Mouse (Mus musculus) midbrain, postnatal 0 days (tissue): ENCODE measurements around the gene Zfr2. TPM values are rescaled to one million over a fixed set of nuclear protein-coding genes. Genes with fewer than 3 reads are reported as not detected.

ENCODE experiments used
- ATAC-seq: fragments of 200-750 bp; cut with Nextera tagmentation; 2 replicates; pipeline ENCODE4 v1.8.0; 2017; ENCODE audit warnings: moderate number of reproducible peaks, mild to moderate bottlenecking, moderate TSS enrichment, moderate library complexity; ENCODE audit not compliant: low FRiP score
- DNase-seq: peaks from one replicate; pipeline ENCODE4 v3.0.0-alpha.2; 2015; ENCODE audit warnings: low spot score
- H3K27ac ChIP-seq: fragments of 300-500 bp; sonication (generic); 2 replicates; pipeline ENCODE4 v1.5.1; 2014; ENCODE audit warnings: low read depth, mild to moderate bottlenecking, low read length, mixed read lengths
- H3K27me3 ChIP-seq: fragments of 300-500 bp; sonication (generic); 2 replicates; pipeline ENCODE4 v1.6.1; 2014; ENCODE audit warnings: low read length, control low read depth, mixed read lengths; ENCODE audit not compliant: insufficient read depth
- H3K36me3 ChIP-seq: fragments of 300-500 bp; sonication (generic); 2 replicates; pipeline ENCODE4 v1.6.1; 2014; ENCODE audit warnings: low read length, control low read depth, mixed read lengths; ENCODE audit not compliant: insufficient read depth
- H3K4me1 ChIP-seq: fragments of 300-500 bp; sonication (generic); 2 replicates; pipeline ENCODE4 v1.6.1; 2014; ENCODE audit warnings: mild to moderate bottlenecking, control low read depth, antibody characterized with exemption, low read length, mixed read lengths; ENCODE audit not compliant: insufficient read depth
- H3K4me2 ChIP-seq: fragments of 300-500 bp; sonication (generic); 2 replicates; pipeline ENCODE4 v1.6.1; 2014; ENCODE audit warnings: low read depth, mild to moderate bottlenecking, low read length, mixed read lengths; ENCODE audit not compliant: poor library complexity, severe bottlenecking
- H3K4me3 ChIP-seq: fragments of 300-500 bp; sonication (generic); 2 replicates; pipeline ENCODE4 v1.5.1; 2014; ENCODE audit warnings: low read depth, mild to moderate bottlenecking, low read length, moderate library complexity
- H3K9ac ChIP-seq: fragments of 300-500 bp; sonication (generic); replicated peaks from 2 replicates; pipeline ENCODE4 v1.6.1; 2014; ENCODE audit warnings: mild to moderate bottlenecking, low read length, moderate library complexity, mixed read lengths; ENCODE audit not compliant: poor library complexity, severe bottlenecking
- H3K9me3 ChIP-seq: fragments of 300-500 bp; sonication (generic); 2 replicates; pipeline ENCODE4 v1.6.1; 2016; ENCODE audit warnings: low read length, control low read depth
- CTCF ChIP-seq: IDR thresholded peaks from 2 replicates; pipeline ENCODE4 v1.5.1; 2016; ENCODE audit warnings: antibody characterized with exemption, mild to moderate bottlenecking
- WGBS: fragments of 180-500 bp; shearing (Covaris S2); extraction: QIAGEN DNeasy Blood & Tissue Kit; methylation state at CpG from one replicate; pipeline ENCODE4 v1.1.7; 2014; 5-methylcytosine and 5-hydroxymethylcytosine counted together
- microRNA-seq: library from miRNA; unstranded; fragments of <30 nt; microRNA quantifications from one replicate; pipeline ENCODE4, GENCODE M21; 2016; ENCODE audit warnings: borderline number of aligned reads
- polyA plus RNA-seq: library from polyadenylated mRNA; unstranded; fragments of >200 nt; fragmentation: Nextera tagmentation; extraction: Ambion mirVana; gene quantifications from 2 replicates; pipeline ENCODE4 v1.2.1, GENCODE M21; 2015
- total RNA-seq: library from RNA; depleted of rRNA; stranded (reverse); fragments of >200 nt; gene quantifications from 2 replicates; pipeline ENCODE4 v1.2.3, GENCODE M21; 2014; rRNA removed

The Zfr2 gene
- total and polyA plus RNA-seq, 2 experiments from 2014 or later = 25.3 to 61.3 TPM

DNA sequence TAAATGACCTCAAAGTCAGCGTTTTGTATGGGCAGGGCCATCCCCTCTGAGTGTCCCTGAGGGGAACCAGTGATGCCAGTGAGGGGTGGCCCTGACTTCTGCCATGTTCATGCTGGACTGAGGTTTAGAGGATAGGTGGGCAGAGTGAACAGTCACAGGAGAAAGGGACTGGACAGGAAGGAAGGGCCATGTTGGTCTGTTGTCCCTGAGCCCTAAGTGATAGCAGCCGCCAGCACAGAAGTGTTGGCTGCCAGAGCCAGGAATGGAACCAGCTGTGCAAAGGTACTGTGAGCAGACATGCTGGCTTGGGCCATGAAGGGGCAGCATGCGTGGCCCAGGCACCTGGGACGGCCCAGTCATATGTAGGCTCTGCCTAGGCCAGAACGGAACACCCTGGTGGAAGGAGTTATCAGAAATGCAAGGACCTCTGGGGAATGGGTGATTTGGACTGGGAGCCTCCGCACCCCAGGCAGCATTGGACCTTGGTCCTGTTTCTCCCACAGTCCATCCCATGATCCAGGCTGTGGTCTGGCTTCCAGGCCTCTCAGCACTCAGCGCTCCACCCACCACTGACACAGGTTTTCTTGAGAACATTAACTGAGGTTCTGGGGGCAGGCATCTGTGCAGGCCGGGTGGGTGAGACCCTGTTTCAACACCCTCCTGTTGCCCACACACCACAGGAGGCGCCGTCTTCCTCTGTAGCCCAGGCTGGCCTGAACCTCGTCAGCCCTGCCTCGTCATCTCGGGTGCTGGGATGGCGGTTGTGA lies 66.8 kb downstream of the Zfr2 start:
- no peaks in the 10 kb centered on the region for H3K36me3 ChIP-seq
- H3K27me3 ChIP-seq = no peaks in the 10 kb centered on the region
- DNase-seq (no peak), ATAC-seq (no peak)
- H3K9ac ChIP-seq = no peak overlapping the region
- H3K27ac ChIP-seq = no peak overlapping the region
- no peak overlapping the region for H3K4me3 ChIP-seq
- 92% methylated on average over 14 of the region's 14 CpGs for WGBS
- no peak for TF ChIP-seq CTCF
- no peaks in the 10 kb centered on the region for H3K9me3 ChIP-seq
- H3K4me1 ChIP-seq = peaks cover 5% of the 10 kb centered on the region; the same call in 1 of the 2 replicates
- H3K4me2 ChIP-seq = no peak overlapping the region

DNA sequence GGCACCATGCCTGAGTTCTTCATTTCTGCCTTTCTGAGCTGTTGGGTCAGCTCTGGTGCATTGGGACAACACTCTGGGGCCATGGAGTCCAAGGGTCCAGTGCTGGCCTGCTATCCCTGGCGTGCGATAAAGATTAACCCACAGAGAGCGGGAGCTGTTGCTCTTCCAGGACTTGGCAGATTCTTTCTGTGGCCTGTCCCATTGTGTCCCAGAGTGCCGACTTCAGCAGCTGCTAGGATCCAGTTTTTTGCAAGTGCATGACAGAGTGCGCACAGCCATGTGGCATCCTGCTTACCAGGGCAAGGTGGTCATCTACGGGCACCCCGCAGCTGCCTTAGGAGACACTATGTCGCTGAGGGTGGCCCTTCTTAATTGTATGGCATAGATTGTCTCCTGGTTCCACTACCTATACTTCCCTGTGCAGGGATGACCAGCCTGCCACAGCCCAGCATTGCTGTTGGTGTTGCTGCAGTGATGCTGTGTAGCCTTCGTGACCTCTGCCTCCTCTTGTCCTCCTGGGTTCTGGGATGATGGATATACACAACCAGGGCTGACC lies 67.5 kb downstream of the Zfr2 start:
- no peak overlapping the region for H3K27ac ChIP-seq
- no peaks in the 10 kb centered on the region for H3K9me3 ChIP-seq
- no peak for TF ChIP-seq CTCF
- H3K9ac ChIP-seq = no peak overlapping the region
- ATAC-seq (no peak), DNase-seq (no peak)
- H3K4me3 ChIP-seq = no peak overlapping the region
- H3K4me1 ChIP-seq = no peaks in the 10 kb centered on the region
- no peaks in the 10 kb centered on the region for H3K27me3 ChIP-seq
- H3K4me2 ChIP-seq = no peak overlapping the region
- 84% methylated on average over 9 of the region's 9 CpGs for WGBS
- no peaks in the 10 kb centered on the region for H3K36me3 ChIP-seq

DNA sequence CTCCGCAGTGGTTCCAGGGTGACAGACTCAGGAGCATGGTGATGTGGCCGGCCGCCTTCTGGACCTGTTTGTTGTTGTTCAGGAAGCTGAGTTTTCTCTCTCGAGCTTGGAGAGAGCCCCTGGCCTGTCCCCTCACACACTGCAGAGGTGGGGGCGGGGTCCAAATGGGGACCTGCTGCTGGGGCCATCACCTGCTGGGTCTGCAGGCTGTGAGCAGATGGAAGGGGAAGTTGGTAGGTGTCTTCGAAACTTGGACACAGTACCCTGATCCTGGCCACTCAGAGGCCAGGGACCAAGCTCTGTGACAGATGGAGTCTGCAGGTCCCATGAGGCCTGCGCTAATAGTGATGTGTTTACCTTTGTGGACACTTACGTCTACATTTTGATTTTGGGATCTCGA lies 68.4 kb downstream of the Zfr2 start:
- no peak for TF ChIP-seq CTCF
- Histone ChIP-seq H3K4me2 (no peak overlapping the region), H3K9ac (no peak overlapping the region), H3K27ac (no peak overlapping the region), H3K9me3 (no peaks in the 10 kb centered on the region), H3K4me3 (no peak overlapping the region), H3K4me1 (no peaks in the 10 kb centered on the region), H3K36me3 (peaks cover 3% of the 10 kb centered on the region; the same call in 1 of the 2 replicates), H3K27me3 (no peaks in the 10 kb centered on the region)
- no peak for ATAC-seq
- 87% methylated on average over 9 of the region's 9 CpGs for WGBS
- DNase-seq = no peak

Small RNA genes lying within 50 kb of the gene (microRNA-seq; reads per million reads assigned to microRNA genes)
- gene Mir3057 = 12.7 reads per million, percentile 24 among the genes with 10 or more reads in this experiment

Other genes starting within 250 kb of the Zfr2 start
Only the 30 nearest of the 32 such genes appear.
- 27.6 and 40.7 TPM in 2 replicates for gene Gng7, start 218.2 kb upstream of the Zfr2 start, total RNA-seq
- gene Gng7, start 218.2 kb upstream of the Zfr2 start, polyA plus RNA-seq = 29.5 and 29.9 TPM in 2 replicates
- 104 and 119 TPM in 2 replicates for gene Diras1, start 207.5 kb upstream of the Zfr2 start, total RNA-seq
- gene Diras1, start 207.5 kb upstream of the Zfr2 start, polyA plus RNA-seq = 95.2 and 98.3 TPM in 2 replicates
- gene Slc39a3, start 195.7 kb upstream of the Zfr2 start, total RNA-seq = 115 and 122 TPM in 2 replicates
- gene Slc39a3, start 195.7 kb upstream of the Zfr2 start, polyA plus RNA-seq = 50.2 and 54.7 TPM in 2 replicates
- 216 and 236 TPM in 2 replicates for gene Sgta, start 173.0 kb upstream of the Zfr2 start, total RNA-seq
- 325 and 348 TPM in 2 replicates for gene Sgta, start 173.0 kb upstream of the Zfr2 start, polyA plus RNA-seq
- 59.9 and 67.1 TPM in 2 replicates for gene Thop1, start 163.1 kb upstream of the Zfr2 start, total RNA-seq
- 35.2 and 35.8 TPM in 2 replicates for gene Thop1, start 163.1 kb upstream of the Zfr2 start, polyA plus RNA-seq
- gene Creb3l3, start 134.3 kb upstream of the Zfr2 start, total RNA-seq = 0.28 and 1.6 TPM in 2 replicates
- gene Creb3l3, start 134.3 kb upstream of the Zfr2 start, polyA plus RNA-seq = 0.62 and 0.81 TPM in 2 replicates
- 256 and 261 TPM in 2 replicates for gene Map2k2, start 127.2 kb upstream of the Zfr2 start, total RNA-seq
- 210 and 218 TPM in 2 replicates for gene Map2k2, start 127.2 kb upstream of the Zfr2 start, polyA plus RNA-seq
- 23.6 and 29.5 TPM in 2 replicates for gene Zbtb7a, start 97.9 kb upstream of the Zfr2 start, total RNA-seq
- 16.1 and 18.0 TPM in 2 replicates for gene Zbtb7a, start 97.9 kb upstream of the Zfr2 start, polyA plus RNA-seq
- 31.2 and 38.0 TPM in 2 replicates for gene Pias4, start 65.2 kb upstream of the Zfr2 start, total RNA-seq
- gene Pias4, start 65.2 kb upstream of the Zfr2 start, polyA plus RNA-seq = 30.1 and 31.3 TPM in 2 replicates
- gene Eef2, start 56.5 kb upstream of the Zfr2 start, total RNA-seq = 2,062 and 2,304 TPM in 2 replicates
- gene Eef2, start 56.5 kb upstream of the Zfr2 start, polyA plus RNA-seq = 440 and 459 TPM in 2 replicates
- 56.7 and 88.8 TPM in 2 replicates for gene Dapk3, start 50.1 kb upstream of the Zfr2 start, total RNA-seq
- 59.1 and 60.9 TPM in 2 replicates for gene Dapk3, start 50.1 kb upstream of the Zfr2 start, polyA plus RNA-seq
- gene 4930442H23Rik, start 49.3 kb upstream of the Zfr2 start, total RNA-seq = not detected in 2 replicates
- not detected in 2 replicates for gene 4930442H23Rik, start 49.3 kb upstream of the Zfr2 start, polyA plus RNA-seq
- gene Nmrk2, start 31.1 kb upstream of the Zfr2 start, total RNA-seq = not detected in 2 replicates
- gene Nmrk2, start 31.1 kb upstream of the Zfr2 start, polyA plus RNA-seq = 0.14 TPM in 1 of 2 replicates, not detected in the other
- gene Atcay, start 2.3 kb upstream of the Zfr2 start, total RNA-seq = 195 and 200 TPM in 2 replicates
- gene Atcay, start 2.3 kb upstream of the Zfr2 start, polyA plus RNA-seq = 91.4 and 94.1 TPM in 2 replicates
- 110 and 114 TPM in 2 replicates for gene Matk, start 19.8 kb downstream of the Zfr2 start, total RNA-seq
- 96.9 and 108 TPM in 2 replicates for gene Matk, start 19.8 kb downstream of the Zfr2 start, polyA plus RNA-seq
- 145 and 164 TPM in 2 replicates for gene Mrpl54, start 33.8 kb downstream of the Zfr2 start, total RNA-seq
- 162 and 179 TPM in 2 replicates for gene Mrpl54, start 33.8 kb downstream of the Zfr2 start, polyA plus RNA-seq
- gene Apba3, start 33.8 kb downstream of the Zfr2 start, total RNA-seq = 45.0 and 64.8 TPM in 2 replicates
- gene Apba3, start 33.8 kb downstream of the Zfr2 start, polyA plus RNA-seq = 25.0 and 25.2 TPM in 2 replicates
- 6.5 and 9.2 TPM in 2 replicates for gene Tjp3, start 58.4 kb downstream of the Zfr2 start, total RNA-seq
- gene Tjp3, start 58.4 kb downstream of the Zfr2 start, polyA plus RNA-seq = 5.1 and 6.3 TPM in 2 replicates
- 248 and 256 TPM in 2 replicates for gene Pip5k1c, start 59.8 kb downstream of the Zfr2 start, total RNA-seq
- gene Pip5k1c, start 59.8 kb downstream of the Zfr2 start, polyA plus RNA-seq = 125 and 129 TPM in 2 replicates
- 19.5 and 22.7 TPM in 2 replicates for gene Cactin, start 87.9 kb downstream of the Zfr2 start, total RNA-seq
- 18.4 and 20.2 TPM in 2 replicates for gene Cactin, start 87.9 kb downstream of the Zfr2 start, polyA plus RNA-seq
- gene Tbxa2r, start 95.6 kb downstream of the Zfr2 start, total RNA-seq = 4.3 and 7.0 TPM in 2 replicates
- 3.8 and 4.7 TPM in 2 replicates for gene Tbxa2r, start 95.6 kb downstream of the Zfr2 start, polyA plus RNA-seq
- gene Gipc3, start 110.1 kb downstream of the Zfr2 start, total RNA-seq = 0.09 and 0.16 TPM in 2 replicates
- not detected in 2 replicates for gene Gipc3, start 110.1 kb downstream of the Zfr2 start, polyA plus RNA-seq
- 9.6 and 12.6 TPM in 2 replicates for gene Hmg20b, start 117.3 kb downstream of the Zfr2 start, total RNA-seq
- 23.4 and 24.5 TPM in 2 replicates for gene Hmg20b, start 117.3 kb downstream of the Zfr2 start, polyA plus RNA-seq
- gene Mfsd12, start 124.3 kb downstream of the Zfr2 start, total RNA-seq = 31.9 and 40.6 TPM in 2 replicates
- 13.6 and 15.4 TPM in 2 replicates for gene Mfsd12, start 124.3 kb downstream of the Zfr2 start, polyA plus RNA-seq
- gene 4930404N11Rik, start 132.7 kb downstream of the Zfr2 start, total RNA-seq = 1.4 TPM in 1 of 2 replicates, not detected in the other
- 0.47 and 0.54 TPM in 2 replicates for gene 4930404N11Rik, start 132.7 kb downstream of the Zfr2 start, polyA plus RNA-seq
- 92.6 and 98.3 TPM in 2 replicates for gene Fzr1, start 145.4 kb downstream of the Zfr2 start, total RNA-seq
- gene Fzr1, start 145.4 kb downstream of the Zfr2 start, polyA plus RNA-seq = 147 and 149 TPM in 2 replicates
- gene Dohh, start 151.3 kb downstream of the Zfr2 start, total RNA-seq = 120 and 132 TPM in 2 replicates
- 95.8 and 115 TPM in 2 replicates for gene Dohh, start 151.3 kb downstream of the Zfr2 start, polyA plus RNA-seq
- 0.88 and 2.7 TPM in 2 replicates for gene Gm48551, start 151.3 kb downstream of the Zfr2 start, total RNA-seq
- 5.8 and 10.2 TPM in 2 replicates for gene Gm48551, start 151.3 kb downstream of the Zfr2 start, polyA plus RNA-seq
- 6.6 TPM in 1 of 2 replicates, not detected in the other for gene Gm48552, start 155.8 kb downstream of the Zfr2 start, total RNA-seq
- gene Gm48552, start 155.8 kb downstream of the Zfr2 start, polyA plus RNA-seq = 1.6 and 3.9 TPM in 2 replicates
- gene Smim24, start 159.9 kb downstream of the Zfr2 start, total RNA-seq = 1.5 and 1.7 TPM in 2 replicates
- gene Smim24, start 159.9 kb downstream of the Zfr2 start, polyA plus RNA-seq = 1.1 and 2.0 TPM in 2 replicates